In the genomic region with DNA sequence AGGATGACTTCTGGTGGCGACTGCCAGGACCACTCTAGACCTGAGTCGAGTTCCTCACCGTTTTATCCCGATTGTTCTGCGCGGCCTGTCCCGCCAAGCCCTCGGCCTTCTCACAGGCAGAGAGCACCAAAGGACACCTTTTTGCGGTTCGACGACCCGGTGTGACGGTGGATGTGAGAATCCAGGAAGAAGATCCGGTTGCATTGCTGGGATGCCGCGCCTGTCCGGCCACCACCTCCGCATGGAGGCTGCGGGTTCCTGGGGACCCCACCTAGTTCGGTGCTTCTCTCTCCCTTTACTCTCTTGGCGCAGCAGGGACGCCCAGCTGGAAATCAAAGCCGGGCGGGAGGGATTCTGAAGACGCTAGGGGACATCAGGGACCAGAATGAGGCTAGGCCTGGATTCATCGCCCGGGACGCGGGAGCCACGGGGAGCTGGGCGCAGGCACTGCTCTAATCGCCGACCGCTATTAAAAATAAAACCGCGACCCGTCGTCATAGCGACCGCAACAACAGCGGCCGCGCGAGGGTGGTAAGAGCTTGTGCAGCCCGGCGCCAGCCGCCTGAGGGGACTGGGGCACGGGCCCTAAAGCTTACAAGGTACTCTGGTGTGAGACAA, we compare ENCODE assay signal across 8 mouse cellular contexts. TPM values are rescaled to one million over a fixed set of nuclear protein-coding genes. Genes with fewer than 3 reads are reported as not detected.
DNase-seq lines count a peak whose midpoint lies in the region; ATAC-seq and TF ChIP-seq lines count a peak whose summit lies in the region.

A gene (minus strand): TSS at position 200 of the 618 bp plus-strand sequence.

- no peak for TF ChIP-seq CTCF in Patski (IDR thresholded peaks at IDR 0.05)

- H3K27me3 ChIP-seq in Patski = no peaks in the 10 kb centered on the region
- H3K27me3 ChIP-seq in hindbrain, embryonic 14.5 days (ENCODE audit: control insufficient read depth, insufficient read depth, low read length) = peaks cover 72% of the 10 kb centered on the region

- CTCF ChIA-PET in Patski (lab: Charles Lee) = interaction anchor here (2.7 kb wide), 2 partner anchors 16 to 140 kb away, joined by 9 read pairs; no protein-coding TSS in a partner anchor

- no peaks in the 10 kb centered on the region for H3K36me3 ChIP-seq in hindbrain, embryonic 14.5 days (replicated peaks; ENCODE audit: control insufficient read depth, insufficient read depth)

- DNase-seq in Patski (ENCODE audit: low read depth, low spot score) = no peak
- peak; percentile 58 to 68 for DNase-seq in cerebellum, postnatal 10 days
- DNase-seq in gastrocnemius, postnatal 10 days = peak; percentile 68
- DNase-seq in hindbrain, embryonic 14.5 days (ENCODE audit: low spot score) = peak; percentile 73
- DNase-seq in layer of hippocampus, postnatal 36 days = peak; percentile 47 to 51
- peak; percentile 66 for DNase-seq in lung, postnatal 25 days (ENCODE audit: low spot score)
- DNase-seq in retina, postnatal 1 day = peak; percentile 87
- no peak for DNase-seq in c-Kit-positive CD71-positive TER-119-positive erythroid progenitor cells, embryonic 14.5 days (ENCODE audit: low spot score)

- 0 out of 2 replicates have a peak, but pooled peaks cover 3% of the 10 kb centered on the region for H3K9me3 ChIP-seq in hindbrain, embryonic 14.5 days (ENCODE audit: control insufficient read depth, low read length)

- under 1% methylated on average over 48 of the region's 48 CpGs for WGBS in hindbrain, embryonic 14.5 days

- ATAC-seq in Patski = no peak
- ATAC-seq in hindbrain, embryonic 14.5 days (ENCODE audit: low FRiP score) = no peak

- POLR2A ChIA-PET in Patski (lab: Charles Lee) = interaction anchor here (0.9 to 2.0 kb wide), 2 partner anchors 9 to 86 kb away, joined by 3 to 4 read pairs; no protein-coding TSS in a partner anchor

- in situ Hi-C loops in Patski (cut with MboI; ENCODE audit: low pct_unique_long_range_greater_than_20kb) = loop anchor here (10.0 kb wide), 1 partner anchor 242 kb away; a partner anchor contains a TSS

- peak within 1 kb of the TSS; percentile 81 for H3K9ac ChIP-seq in hindbrain, embryonic 14.5 days

- peaks cover 51% of the 10 kb centered on the region for H3K4me1 ChIP-seq in hindbrain, embryonic 14.5 days (replicated peaks; ENCODE audit: control insufficient read depth, insufficient read depth, low read length)

- 0 out of 2 replicates have a peak within 1 kb of the TSS, but pooled peaks have one; percentile 86 for H3K27ac ChIP-seq in hindbrain, embryonic 14.5 days

- H3K4me3 ChIP-seq in hindbrain, embryonic 14.5 days (replicated peaks; ENCODE audit: low read length) = peak within 1 kb of the TSS; percentile 65

- H3K4me2 ChIP-seq in hindbrain, embryonic 14.5 days (replicated peaks) = peak within 1 kb of the TSS; percentile 90

RNA-seq across cellular contexts. Expression of the gene that starts here (rescaled TPM):
- polyA plus RNA-seq in Patski (2021) = 35.4 TPM
- total RNA-seq in gastrocnemius, postnatal 10 days (2021) = 10 to 100 TPM; 20.1 to 33.5 TPM
- polyA plus RNA-seq in hindbrain, embryonic 14.5 days (2014; fragmentation: Nextera tagmentation; extraction: Ambion mirVana) = 24.7 and 30.1 TPM in 2 replicates
- total RNA-seq in layer of hippocampus, postnatal 36 days (2021) = 10 to 100 TPM; 36.1 to 40.8 TPM

Comparison
In these comparisons a context has a peak if more than half of its experiments do, and no peak if none do; other contexts are left out.
1. DNase-seq: peak in cerebellum, postnatal 10 days (2 of 2), gastrocnemius, postnatal 10 days (single experiment), hindbrain, embryonic 14.5 days (single experiment), layer of hippocampus, postnatal 36 days (2 of 2), lung, postnatal 25 days (single experiment) and retina, postnatal 1 day (single experiment); none in Patski (single experiment) and c-Kit-positive CD71-positive TER-119-positive erythroid progenitor cells, embryonic 14.5 days (single experiment).